Mouse (Mus musculus) ES-Bruce4 (cell line): Measurements from ENCODE around the gene Dlgap3. TPM values are rescaled to one million over a fixed set of nuclear protein-coding genes. Genes with fewer than 3 reads are reported as not detected.

Source experiments
- H3K27ac ChIP-seq: 2 replicates; pipeline ENCODE4 v1.5.1; 2012; ENCODE audit warnings: low read length, inconsistent platforms; ENCODE audit not compliant: insufficient read depth
- H3K27me3 ChIP-seq: 2 replicates; pipeline ENCODE4 v1.6.1; 2012; ENCODE audit warnings: mild to moderate bottlenecking, low read length, inconsistent platforms; ENCODE audit not compliant: control insufficient read depth, poor library complexity, insufficient read depth, severe bottlenecking
- H3K36me3 ChIP-seq: 2 replicates; pipeline ENCODE4 v1.6.1; 2012; ENCODE audit warnings: inconsistent platforms, mild to moderate bottlenecking, low read length, moderate library complexity; ENCODE audit not compliant: control insufficient read depth, poor library complexity, insufficient read depth, severe bottlenecking
- H3K4me1 ChIP-seq: one replicate; pipeline ENCODE4 v1.8.1; 2011; ENCODE audit warnings: low read length; ENCODE audit not compliant: control insufficient read depth, insufficient read depth
- H3K4me3 ChIP-seq: 2 replicates; pipeline ENCODE4 v1.5.1; 2011; ENCODE audit warnings: low read depth, mild to moderate bottlenecking, low read length
- H3K9ac ChIP-seq: 2 replicates; pipeline ENCODE4 v1.6.1; 2012; ENCODE audit warnings: low read depth, mild to moderate bottlenecking, inconsistent platforms; ENCODE audit not compliant: poor library complexity, severe bottlenecking
- H3K9me3 ChIP-seq: replicated peaks from 2 replicates; pipeline ENCODE4 v1.6.1; 2012; ENCODE audit warnings: mild to moderate bottlenecking, low read length, inconsistent platforms; ENCODE audit not compliant: control insufficient read depth, poor library complexity, insufficient read depth, severe bottlenecking
- CTCF ChIP-seq: IDR thresholded peaks from one replicate; pipeline ENCODE4 v1.8.1; 2011; ENCODE audit warnings: low read depth, low read length
- EP300 ChIP-seq: IDR thresholded peaks from 2 replicates; pipeline ENCODE4 v1.6.1; 2011; ENCODE audit warnings: low read depth, low read length; ENCODE audit not compliant: insufficient read depth
- POLR2A ChIP-seq: IDR thresholded peaks from one replicate; pipeline ENCODE4 v1.8.1; 2011; ENCODE audit warnings: low read length; ENCODE audit not compliant: insufficient read depth
- polyA plus RNA-seq: library from polyadenylated mRNA; stranded (reverse); fragments of >200 nt; gene quantifications from 2 replicates; pipeline ENCODE4 v1.2.4, GENCODE M21; 2011; ENCODE audit warnings: low read depth; ENCODE audit not compliant: missing spikeins, insufficient read depth, insufficient read length

The Dlgap3 gene
- 7.4 and 9.5 TPM in 2 replicates for polyA plus RNA-seq

DNA sequence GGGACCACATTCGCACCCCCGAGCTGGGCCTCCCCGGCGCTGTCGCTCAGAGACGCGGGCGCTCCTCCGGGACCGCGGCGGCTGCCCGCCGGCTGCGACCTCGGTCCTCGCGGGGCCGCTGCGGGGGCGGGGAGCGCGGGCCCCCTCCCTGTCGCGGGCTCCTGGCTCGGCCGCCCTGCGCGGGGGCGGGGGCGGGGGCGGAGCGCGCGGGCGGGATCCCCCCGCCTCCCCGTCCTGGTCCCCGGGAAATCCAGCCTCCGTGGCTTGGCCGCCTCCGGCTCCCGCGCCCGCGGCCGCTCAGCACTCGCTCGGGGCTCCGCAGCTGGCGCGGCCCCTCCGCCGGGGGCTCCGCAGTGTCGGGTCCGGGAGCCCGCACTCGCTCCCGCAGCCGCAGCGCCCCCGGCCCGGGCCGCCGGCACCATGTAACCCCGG, at the start of gene Dlgap3:
Gene Dlgap3, plus strand, starts transcription at position 291 of the 432 bp plus-strand sequence.
- no peaks in the 10 kb centered on the region for H3K36me3 ChIP-seq
- TF ChIP-seq CTCF = no peak
- TF ChIP-seq POLR2A = no peak
- TF ChIP-seq EP300 = no peak
- H3K27me3 ChIP-seq = no peaks in the 10 kb centered on the region
- H3K9me3 ChIP-seq = no peaks in the 10 kb centered on the region
- H3K4me1 ChIP-seq = no peaks in the 10 kb centered on the region
- H3K4me3 ChIP-seq = peak within 1 kb of the TSS; percentile 64
- H3K9ac ChIP-seq = peak within 1 kb of the TSS; percentile 83
- no peak within 1 kb of the TSS for H3K27ac ChIP-seq

DNA sequence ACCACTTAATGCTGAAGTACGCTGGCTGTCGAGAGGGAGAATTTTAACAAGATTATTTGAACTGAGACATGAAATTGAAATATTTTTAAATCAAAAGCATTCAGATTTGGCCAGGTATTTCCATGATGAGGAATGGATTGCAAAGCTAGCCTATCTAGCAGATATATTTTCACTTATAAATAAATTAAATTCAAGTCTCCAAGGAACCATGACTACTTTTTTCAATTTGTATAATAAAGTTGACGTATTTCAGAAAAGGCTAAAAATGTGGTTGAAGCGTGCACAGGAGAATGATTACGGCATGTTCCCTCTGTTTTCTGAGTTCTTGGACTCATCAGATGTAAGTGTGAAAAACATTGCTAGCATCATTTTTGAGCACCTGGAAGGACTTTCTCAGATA, 45.6 kb upstream of the Dlgap3 start, which contains the start of gene Tmem35b:
Gene Tmem35b, plus strand, starts transcription at position 301 of the 400 bp plus-strand sequence.
- no peaks in the 10 kb centered on the region for H3K9me3 ChIP-seq
- H3K9ac ChIP-seq = no peak within 1 kb of the TSS
- H3K4me1 ChIP-seq = no peaks in the 10 kb centered on the region
- no peaks in the 10 kb centered on the region for H3K27me3 ChIP-seq
- no peak for TF ChIP-seq CTCF
- no peak for TF ChIP-seq EP300
- TF ChIP-seq POLR2A = no peak
- 0 out of 2 replicates have a peak, but pooled peaks cover 2% of the 10 kb centered on the region for H3K36me3 ChIP-seq
- no peak within 1 kb of the TSS for H3K4me3 ChIP-seq
- peak within 1 kb of the TSS; percentile 90 for H3K27ac ChIP-seq

DNA sequence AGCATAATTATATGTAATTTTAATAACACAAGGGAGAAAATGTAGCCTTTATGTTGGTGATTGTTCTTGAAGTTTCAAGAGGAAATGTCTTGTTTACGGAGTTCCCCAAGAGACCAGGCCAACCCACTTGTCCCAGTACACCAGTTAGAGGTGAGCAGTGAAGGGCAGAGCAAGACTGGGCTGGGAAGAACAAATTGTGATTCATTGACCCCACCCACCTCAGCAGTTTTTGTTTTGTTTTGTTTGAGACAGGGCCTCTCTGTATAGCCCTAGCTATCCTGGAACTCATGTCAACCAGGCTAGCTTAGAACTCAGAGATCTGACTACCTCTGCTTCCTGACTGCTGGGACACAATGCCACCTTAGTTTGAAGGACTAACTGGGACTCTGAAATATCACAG, 44.7 kb upstream of the Dlgap3 start:
- Histone ChIP-seq H3K9me3 (no peaks in the 10 kb centered on the region), H3K4me1 (no peaks in the 10 kb centered on the region), H3K27ac (peak overlapping the region; percentile 90), H3K9ac (no peak overlapping the region), H3K36me3 (0 out of 2 replicates have a peak, but pooled peaks cover 2% of the 10 kb centered on the region), H3K27me3 (no peaks in the 10 kb centered on the region), H3K4me3 (no peak overlapping the region)
- no peak for TF ChIP-seq CTCF
- TF ChIP-seq POLR2A = no peak
- TF ChIP-seq EP300 = 0 out of 2 replicates have a peak, but pooled peaks have one; percentile 46

DNA sequence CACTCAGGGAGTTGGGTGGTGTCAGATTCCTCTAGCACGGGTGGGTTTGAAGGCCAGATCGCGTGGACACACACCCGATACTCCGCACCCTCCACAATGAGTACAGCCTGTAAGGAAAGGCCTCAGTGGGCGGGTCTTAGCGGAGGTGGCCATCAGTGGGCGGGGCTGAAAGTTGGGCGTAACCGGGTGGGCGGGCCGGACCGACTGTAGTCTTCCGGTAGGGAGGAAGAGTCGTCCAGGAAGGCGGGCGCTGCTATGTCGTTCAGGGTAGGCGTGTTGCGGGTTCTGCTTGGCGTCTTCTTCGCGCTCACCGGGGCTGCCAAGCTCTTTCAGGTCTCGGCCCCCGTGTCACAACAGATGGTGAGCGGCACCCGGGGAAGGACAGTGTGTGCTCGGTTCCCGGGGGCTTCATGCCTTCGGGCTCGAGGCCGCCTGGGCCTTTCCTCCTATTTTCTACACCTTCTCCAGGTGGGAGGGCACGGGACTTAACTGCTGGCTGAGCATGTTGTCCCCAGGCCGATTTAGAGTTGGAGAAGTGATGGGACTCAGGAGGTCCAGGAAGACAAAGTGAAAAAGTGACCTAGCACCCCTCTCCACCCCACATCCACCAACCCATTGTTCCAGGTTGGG, 43.1 kb upstream of the Dlgap3 start:
- H3K27ac ChIP-seq = 0 out of 2 replicates have a peak overlapping the region, but pooled peaks have one; percentile 5

DNA sequence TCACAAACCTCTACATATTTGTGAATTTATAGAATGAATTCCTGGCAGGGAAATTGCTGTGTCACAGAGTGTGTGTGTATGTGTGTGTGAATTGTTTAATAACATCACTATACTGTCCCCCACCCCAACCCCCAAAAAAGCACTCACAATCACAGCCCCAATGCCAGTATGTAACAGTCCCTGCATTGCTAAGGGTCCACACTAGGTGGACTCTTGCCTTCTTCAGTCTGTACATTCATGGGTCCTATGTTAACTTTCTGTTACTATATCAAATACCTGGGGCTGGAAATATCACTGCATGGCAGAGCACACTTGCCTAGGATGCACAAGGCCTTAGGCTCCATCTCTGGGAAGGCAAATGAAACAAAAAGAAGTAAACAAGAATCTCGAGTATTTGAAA, 34.3 kb upstream of the Dlgap3 start:
- Histone ChIP-seq H3K9ac (no peak overlapping the region), H3K27me3 (no peaks in the 10 kb centered on the region), H3K9me3 (no peaks in the 10 kb centered on the region), H3K27ac (no peak overlapping the region), H3K4me1 (peaks cover 6% of the 10 kb centered on the region), H3K4me3 (no peak overlapping the region), H3K36me3 (no peaks in the 10 kb centered on the region)
- TF ChIP-seq POLR2A = no peak
- no peak for TF ChIP-seq EP300
- no peak for TF ChIP-seq CTCF

More for the DNA sequence above, 43.1 kb upstream of the Dlgap3 start:
- H3K27me3 ChIP-seq = no peaks in the 10 kb centered on the region
- H3K4me1 ChIP-seq = no peaks in the 10 kb centered on the region
- TF ChIP-seq CTCF = no peak
- no peak for TF ChIP-seq EP300
- H3K9ac ChIP-seq = peak overlapping the region; percentile 34
- H3K36me3 ChIP-seq = 0 out of 2 replicates have a peak, but pooled peaks cover 2% of the 10 kb centered on the region
- H3K9me3 ChIP-seq = no peaks in the 10 kb centered on the region
- H3K4me3 ChIP-seq = peak overlapping the region; percentile 73

DNA sequence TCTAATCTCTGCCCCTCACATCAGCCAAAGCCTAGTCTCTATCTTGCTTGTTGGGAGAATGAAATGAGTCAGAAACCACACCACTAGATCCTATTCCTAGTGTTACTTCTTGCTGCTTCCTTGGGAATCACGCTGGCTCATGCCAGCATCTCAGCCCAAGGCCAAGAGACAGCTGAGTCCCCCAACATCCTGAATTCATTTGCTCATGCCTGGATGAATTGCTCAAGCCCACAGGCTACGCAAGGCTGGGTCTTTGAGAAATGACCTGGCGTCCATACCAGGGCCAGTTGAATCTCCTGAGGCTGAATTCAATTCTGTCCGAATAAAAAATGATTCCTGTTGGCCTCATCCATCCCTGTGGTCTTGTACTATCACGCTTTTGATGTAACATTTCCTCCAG, 31.4 kb upstream of the Dlgap3 start:
- H3K9me3 ChIP-seq = no peaks in the 10 kb centered on the region
- TF ChIP-seq POLR2A = no peak
- no peak for TF ChIP-seq CTCF
- no peak for TF ChIP-seq EP300
- no peak overlapping the region for H3K4me3 ChIP-seq

More for the DNA sequence above, 31.4 kb upstream of the Dlgap3 start:
- no peak overlapping the region for H3K9ac ChIP-seq
- H3K36me3 ChIP-seq = no peaks in the 10 kb centered on the region
- H3K27ac ChIP-seq = no peak overlapping the region
- peaks cover 6% of the 10 kb centered on the region for H3K4me1 ChIP-seq
- H3K27me3 ChIP-seq = no peaks in the 10 kb centered on the region
